Mouse (Mus musculus): ENCODE measurements at regions not wholly inside any gene's neighbourhood (a gene's known extent, or its start where the extent isn't known, plus 50 kb on each side); places are given as distances from the start of the nearest gene placed in this dataset.

GRCm38 (mm10) chr6:140983610-140984009 lies 254.5 kb downstream of the Gm11077 start:
- ATAC-seq, result no peak
- Histone ChIP-seq H3K9me3 (ENCODE audit: low read length) (no peaks in the 10 kb centered on the region), H3K4me3 (ENCODE audit: low read depth, low read length) (no peak overlapping the region), H3K27ac (ENCODE audit: low read depth, low read length) (no peak overlapping the region), H3K27me3 (ENCODE audit: insufficient read depth, low read length) (no peaks in the 10 kb centered on the region), H3K9ac (no peak overlapping the region), H3K4me2 (ENCODE audit: low read depth) (no peak overlapping the region), H3K36me3 (ENCODE audit: insufficient read depth) (no peaks in the 10 kb centered on the region), H3K4me1 (ENCODE audit: insufficient read depth) (no peaks in the 10 kb centered on the region)
- no peak for TF ChIP-seq CTCF (IDR thresholded peaks at IDR 0.05; ENCODE audit: low read depth)
- no peak for DNase-seq
- 89% methylated on average over 8 of the region's 8 CpGs for WGBS

GRCm38 (mm10) chr6:140984249-140984648 lies 255.2 kb downstream of the Gm11077 start:
- H3K4me2 ChIP-seq (ENCODE audit: low read depth), result no peak overlapping the region
- no peaks in the 10 kb centered on the region for H3K36me3 ChIP-seq (ENCODE audit: insufficient read depth)
- 96% methylated on average over 7 of the region's 7 CpGs for WGBS
- ATAC-seq, result no peak
- no peaks in the 10 kb centered on the region for H3K27me3 ChIP-seq (ENCODE audit: insufficient read depth, low read length)
- no peak for DNase-seq
- H3K4me3 ChIP-seq (ENCODE audit: low read depth, low read length), result no peak overlapping the region
- no peak for TF ChIP-seq CTCF (IDR thresholded peaks at IDR 0.05; ENCODE audit: low read depth)
- no peak overlapping the region for H3K9ac ChIP-seq
- H3K4me1 ChIP-seq (ENCODE audit: insufficient read depth), result no peaks in the 10 kb centered on the region
- no peaks in the 10 kb centered on the region for H3K9me3 ChIP-seq (ENCODE audit: low read length)
- no peak overlapping the region for H3K27ac ChIP-seq (ENCODE audit: low read depth, low read length)

- H3K4me1 ChIP-seq (ENCODE audit: insufficient read depth), result no peaks in the 10 kb centered on the region
- H3K9ac ChIP-seq, result no peak overlapping the region
- no peak for TF ChIP-seq CTCF (IDR thresholded peaks at IDR 0.05; ENCODE audit: low read depth)
- H3K27me3 ChIP-seq (ENCODE audit: insufficient read depth, low read length), result no peaks in the 10 kb centered on the region
- no peak for DNase-seq
- H3K36me3 ChIP-seq (ENCODE audit: insufficient read depth), result no peaks in the 10 kb centered on the region
- no peak overlapping the region for H3K4me2 ChIP-seq (ENCODE audit: low read depth)
- H3K27ac ChIP-seq (ENCODE audit: low read depth, low read length), result no peak overlapping the region
- WGBS, result 56% methylated on average over 13 of the region's 13 CpGs
- 0 out of 2 replicates have a peak, but pooled peaks cover 4% of the 10 kb centered on the region for H3K9me3 ChIP-seq (ENCODE audit: low read length)
- ATAC-seq, result peak; percentile 53; the same call in 1 of the 2 replicates
- no peak overlapping the region for H3K4me3 ChIP-seq (ENCODE audit: low read depth, low read length)
Measured at GRCm38 (mm10) chr6:140993643-140994580, 255.2 kb upstream of the Pde3a start.

- 60% methylated on average over 14 of the region's 14 CpGs for WGBS
- no peak overlapping the region for H3K27ac ChIP-seq (ENCODE audit: low read depth, low read length)
- H3K27me3 ChIP-seq (ENCODE audit: insufficient read depth, low read length), result no peaks in the 10 kb centered on the region
- ATAC-seq, result no peak
- no peaks in the 10 kb centered on the region for H3K4me1 ChIP-seq (ENCODE audit: insufficient read depth)
- 0 out of 2 replicates have a peak, but pooled peaks cover 4% of the 10 kb centered on the region for H3K9me3 ChIP-seq (ENCODE audit: low read length)
- peak; percentile 45 for TF ChIP-seq CTCF (IDR thresholded peaks at IDR 0.05; ENCODE audit: low read depth)
- H3K4me3 ChIP-seq (ENCODE audit: low read depth, low read length), result no peak overlapping the region
- no peak overlapping the region for H3K4me2 ChIP-seq (ENCODE audit: low read depth)
- no peaks in the 10 kb centered on the region for H3K36me3 ChIP-seq (ENCODE audit: insufficient read depth)
- DNase-seq, result peak; percentile 19
- H3K9ac ChIP-seq, result no peak overlapping the region
Measured at GRCm38 (mm10) chr6:140995340-140996135, 253.5 kb upstream of the Pde3a start.

- Histone ChIP-seq H3K27ac (ENCODE audit: low read depth, low read length) (no peak overlapping the region), H3K9ac (no peak overlapping the region), H3K36me3 (ENCODE audit: insufficient read depth) (no peaks in the 10 kb centered on the region), H3K27me3 (ENCODE audit: insufficient read depth, low read length) (no peaks in the 10 kb centered on the region), H3K9me3 (ENCODE audit: low read length) (0 out of 2 replicates have a peak, but pooled peaks cover 4% of the 10 kb centered on the region), H3K4me2 (ENCODE audit: low read depth) (no peak overlapping the region), H3K4me1 (ENCODE audit: insufficient read depth) (no peaks in the 10 kb centered on the region), H3K4me3 (ENCODE audit: low read depth, low read length) (no peak overlapping the region)
- TF ChIP-seq CTCF (IDR thresholded peaks at IDR 0.05; ENCODE audit: low read depth), result no peak
- WGBS, result 79% methylated on average over 7 of the region's 7 CpGs
- ATAC-seq (no peak), DNase-seq (no peak)
Measured at GRCm38 (mm10) chr6:140998069-140998468, 251.0 kb upstream of the Pde3a start.

GRCm38 (mm10) chr6:141000552-141000951 lies 248.5 kb upstream of the Pde3a start:
- no peak overlapping the region for H3K4me2 ChIP-seq (ENCODE audit: low read depth)
- H3K9me3 ChIP-seq (ENCODE audit: low read length), result 0 out of 2 replicates have a peak, but pooled peaks cover 4% of the 10 kb centered on the region
- ATAC-seq (no peak), DNase-seq (no peak)
- no peaks in the 10 kb centered on the region for H3K36me3 ChIP-seq (ENCODE audit: insufficient read depth)
- no peak overlapping the region for H3K4me3 ChIP-seq (ENCODE audit: low read depth, low read length)
- no peaks in the 10 kb centered on the region for H3K4me1 ChIP-seq (ENCODE audit: insufficient read depth)
- H3K9ac ChIP-seq, result no peak overlapping the region
- WGBS, result 73% methylated on average over 2 of the region's 2 CpGs
- H3K27ac ChIP-seq (ENCODE audit: low read depth, low read length), result no peak overlapping the region
- no peaks in the 10 kb centered on the region for H3K27me3 ChIP-seq (ENCODE audit: insufficient read depth, low read length)
- TF ChIP-seq CTCF (IDR thresholded peaks at IDR 0.05; ENCODE audit: low read depth), result no peak
